Mouse (Mus musculus) lung, postnatal 4 days (tissue): ENCODE measurements at regions not wholly inside any gene's neighbourhood (a gene's known extent, or its start where the extent isn't known, plus 50 kb on each side); places are given as distances from the start of the nearest gene placed in this dataset.
A peak's percentile ranks its signal among the peaks of the same experiment; 100 is the strongest.

ENCODE experiments used
- DNase-seq, 2 experiments: peaks; one replicate each; pipeline ENCODE4 v3.0.0; 2021

DNA sequence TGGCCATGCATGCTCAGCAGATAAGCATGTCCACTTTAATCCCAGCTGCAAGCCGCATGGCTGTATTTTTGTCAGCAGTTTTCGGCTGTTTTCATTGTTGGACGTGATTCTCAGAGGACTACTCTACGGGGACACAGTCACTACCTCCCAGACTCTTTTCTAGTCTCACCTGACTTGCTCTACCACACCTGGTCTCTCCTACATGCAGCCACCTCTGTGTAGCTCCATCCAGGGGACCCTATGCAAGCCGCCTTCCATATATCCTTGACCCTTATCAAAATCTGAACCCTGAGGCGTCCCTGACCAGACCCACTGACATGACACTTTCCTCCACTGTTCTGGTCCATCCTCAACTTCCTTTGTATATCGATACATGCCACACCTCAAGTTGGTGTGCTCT, 402.2 kb downstream of the Efnb2 start:
- no peak for DNase-seq

DNA sequence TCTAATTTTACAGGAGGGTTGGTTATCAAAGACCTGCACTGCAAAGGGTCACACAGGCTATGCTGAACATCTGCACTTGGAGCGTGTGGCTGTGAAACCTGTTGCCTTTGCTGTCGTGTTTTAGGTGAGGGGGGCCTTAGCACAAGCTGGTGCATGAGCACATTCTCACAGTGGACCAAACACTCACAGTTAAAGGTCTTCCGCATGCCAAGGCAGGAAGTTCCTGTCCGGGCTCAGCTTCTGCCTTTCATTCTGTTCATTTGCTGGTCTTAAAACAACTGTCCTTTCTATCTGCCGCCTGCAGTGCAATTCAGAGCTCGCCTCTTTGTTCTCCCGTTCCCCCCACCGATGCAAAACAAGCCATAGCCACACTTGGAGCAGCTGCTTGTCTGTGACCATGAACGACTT, 402.8 kb downstream of the Efnb2 start:
- DNase-seq = peak in 1 of 2 experiments; percentile 21

DNA sequence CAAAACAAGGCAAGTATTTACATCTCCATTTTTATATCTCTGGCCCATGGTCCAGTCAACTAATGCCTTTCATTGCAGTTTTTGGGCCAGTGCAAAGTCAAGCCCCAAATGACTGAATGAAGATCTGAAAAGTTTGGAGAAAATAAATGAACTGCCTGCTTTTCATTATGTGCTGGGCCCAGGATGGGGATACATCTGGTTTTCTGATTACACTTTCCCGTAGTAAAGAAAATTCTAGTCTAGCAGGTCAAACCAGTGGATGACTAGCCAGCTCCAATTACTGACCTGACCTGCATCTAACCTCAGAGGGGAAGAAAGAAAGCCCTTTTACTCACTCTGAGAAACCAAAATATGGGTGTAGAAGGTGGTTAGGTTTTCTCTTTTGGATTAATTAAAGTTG, 404.7 kb downstream of the Efnb2 start:
- DNase-seq = no peak

DNA sequence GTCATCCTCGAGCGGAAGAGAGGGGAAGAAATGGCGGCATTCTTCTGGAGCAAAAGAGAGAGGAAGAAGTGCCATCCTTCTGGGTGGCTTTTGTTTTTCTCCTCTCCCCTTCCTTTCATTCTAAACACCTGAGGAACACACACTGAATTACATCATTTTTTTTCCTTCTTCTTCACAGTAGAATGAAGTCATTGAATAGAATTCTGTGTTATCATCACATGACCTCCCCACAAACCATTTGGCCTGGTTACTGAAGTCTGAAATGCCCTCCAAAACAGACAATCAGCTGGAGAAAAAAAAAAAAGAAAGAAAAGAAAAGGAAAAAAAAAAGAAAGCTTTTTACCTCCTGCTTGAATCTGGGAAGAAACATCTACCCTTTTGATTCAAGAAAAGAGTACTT, 406.6 kb downstream of the Efnb2 start:
- DNase-seq = no peak

DNA sequence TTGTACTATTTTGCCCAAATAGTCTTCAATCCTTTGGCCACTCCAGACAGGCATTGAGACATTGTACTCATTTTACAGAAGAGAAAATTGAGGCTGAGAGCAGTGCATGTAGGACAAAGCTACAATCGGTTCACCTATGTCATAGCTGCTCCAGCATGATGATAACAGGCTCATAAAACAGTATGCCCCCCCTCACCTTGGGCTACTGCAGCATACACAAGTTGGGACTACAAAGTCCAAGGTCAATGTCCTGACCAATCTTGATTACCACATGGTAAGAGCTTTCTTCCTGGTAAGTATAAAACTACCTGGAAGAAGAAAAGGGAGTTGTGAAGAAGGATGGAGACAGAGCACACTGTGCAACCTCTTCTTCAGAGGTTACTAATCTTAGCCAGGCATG, 416.4 kb downstream of the Efnb2 start:
- DNase-seq = no peak

DNA sequence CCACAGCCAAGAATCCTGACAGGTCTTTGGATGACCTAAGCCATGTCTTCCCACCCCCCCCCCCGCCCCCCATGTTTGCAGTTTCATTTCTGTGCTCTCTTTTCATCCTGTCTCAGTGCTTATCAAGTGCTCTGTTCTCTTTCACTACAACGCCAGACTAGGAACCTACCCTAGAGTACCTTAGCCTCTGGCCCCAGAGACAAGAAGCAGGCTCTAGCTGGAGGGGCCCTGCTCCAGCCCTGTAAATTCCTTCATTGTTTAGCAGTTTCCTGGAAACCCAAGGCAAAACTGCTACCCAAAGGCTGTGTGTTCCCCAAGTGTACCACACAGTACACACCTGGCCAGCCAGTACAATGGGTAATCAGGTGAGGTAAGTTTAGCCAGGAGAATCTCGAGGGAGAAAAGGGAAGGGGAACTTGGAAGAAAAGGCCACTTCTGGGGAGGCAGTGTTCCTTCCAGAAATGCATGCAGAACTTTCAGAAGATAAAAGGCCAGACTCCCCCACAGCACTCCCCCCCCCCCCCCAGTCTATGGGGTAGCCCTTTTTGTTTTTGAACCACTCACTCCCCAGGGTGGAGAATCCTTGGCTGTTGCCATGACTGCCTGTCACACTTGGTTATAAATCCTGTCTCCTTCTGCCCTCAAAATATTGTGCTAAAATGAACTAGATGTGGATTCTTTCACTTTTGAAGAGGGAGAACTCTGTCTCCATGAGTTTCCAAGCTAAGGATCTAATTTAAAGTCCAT, 419.1 kb downstream of the Efnb2 start:
- no peak for DNase-seq

DNA sequence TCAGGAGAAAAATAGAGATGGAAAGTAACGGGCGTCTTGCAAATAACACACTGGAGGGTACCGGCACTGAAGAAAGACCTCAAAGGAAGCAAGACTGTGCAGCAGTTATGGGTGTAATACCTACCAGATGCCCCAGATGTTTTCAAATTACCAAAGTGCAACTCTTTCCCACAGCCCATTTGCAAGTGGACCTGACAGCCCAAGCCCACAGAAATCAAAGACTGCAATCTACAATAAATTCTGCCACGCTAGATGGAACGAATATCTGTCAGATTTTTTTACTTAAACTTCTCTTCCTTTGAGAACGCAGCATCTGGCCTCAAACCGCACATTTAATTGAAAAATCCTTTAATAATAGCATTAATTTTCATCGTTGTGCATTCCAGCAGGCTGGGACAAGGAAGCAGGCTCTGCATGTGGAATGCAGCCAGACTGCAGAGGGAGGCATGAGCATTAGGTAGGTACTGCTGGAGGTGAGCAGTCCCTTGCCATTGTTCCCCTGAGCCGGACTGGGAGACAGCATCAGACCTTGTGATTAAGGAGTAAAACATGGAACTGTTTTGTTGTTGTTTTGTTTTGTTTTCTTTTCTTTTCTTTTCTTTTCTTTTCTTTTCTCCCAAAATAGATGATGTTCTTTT, 419.9 kb downstream of the Efnb2 start:
- DNase-seq = no peak

DNA sequence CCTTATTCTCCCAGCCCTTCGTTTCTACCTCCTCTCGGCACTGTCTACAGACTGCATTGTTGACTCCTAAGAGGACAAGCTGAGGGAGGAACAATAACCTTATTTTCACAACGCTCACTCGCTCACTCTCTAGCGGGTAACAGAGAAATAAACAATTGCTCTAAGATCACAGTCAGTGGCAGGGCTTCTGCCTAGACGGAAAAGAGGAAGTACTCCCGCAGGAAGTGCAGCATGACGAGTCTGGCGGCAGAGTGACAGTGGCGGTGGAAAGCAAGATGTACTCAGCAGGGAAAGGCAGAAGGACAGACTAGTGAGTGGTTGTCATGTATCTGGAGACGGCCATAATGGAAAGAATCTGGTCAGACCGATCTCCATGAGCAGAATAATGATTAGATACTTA, 421.6 kb downstream of the Efnb2 start:
- peak; percentile 34 to 44 for DNase-seq

DNA sequence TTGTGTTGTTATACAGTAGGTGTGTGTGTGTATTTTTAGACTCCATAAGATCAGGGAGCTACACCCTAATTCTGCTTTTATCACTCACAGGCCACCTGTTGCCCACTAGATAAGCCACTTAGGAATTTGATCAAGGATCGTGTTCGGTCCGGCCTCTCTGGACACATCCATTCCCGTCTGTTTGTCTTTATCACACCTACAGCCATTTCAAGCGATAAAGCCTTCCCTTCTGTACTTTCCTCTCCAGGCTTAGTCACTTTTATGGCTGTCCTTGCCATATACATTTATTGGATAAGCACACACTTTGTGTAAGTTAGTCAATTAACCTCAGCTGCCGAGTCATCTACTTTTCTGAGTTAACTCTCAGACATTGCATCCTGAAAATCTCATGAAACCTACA, 423.0 kb downstream of the Efnb2 start:
- no peak for DNase-seq

DNA sequence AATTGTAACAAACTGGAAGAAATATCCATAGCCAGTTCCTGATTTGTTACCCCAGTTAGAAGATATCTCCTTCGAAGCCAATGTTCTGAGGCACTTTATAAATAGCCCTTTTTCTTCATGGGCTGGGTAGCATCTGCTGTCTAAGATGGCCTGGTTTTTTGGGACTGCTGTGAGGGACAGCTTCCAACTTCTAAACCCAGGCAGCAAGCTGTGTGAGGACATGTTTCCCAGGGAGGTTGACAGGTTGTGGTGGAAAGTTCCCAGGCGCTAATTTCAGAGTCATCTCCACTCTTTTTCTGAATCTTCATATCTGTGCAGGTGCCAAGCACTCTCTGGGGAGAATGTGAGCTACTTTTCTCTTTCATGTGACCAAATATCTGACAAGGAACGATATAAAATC, 427.4 kb downstream of the Efnb2 start:
- DNase-seq = no peak

DNA sequence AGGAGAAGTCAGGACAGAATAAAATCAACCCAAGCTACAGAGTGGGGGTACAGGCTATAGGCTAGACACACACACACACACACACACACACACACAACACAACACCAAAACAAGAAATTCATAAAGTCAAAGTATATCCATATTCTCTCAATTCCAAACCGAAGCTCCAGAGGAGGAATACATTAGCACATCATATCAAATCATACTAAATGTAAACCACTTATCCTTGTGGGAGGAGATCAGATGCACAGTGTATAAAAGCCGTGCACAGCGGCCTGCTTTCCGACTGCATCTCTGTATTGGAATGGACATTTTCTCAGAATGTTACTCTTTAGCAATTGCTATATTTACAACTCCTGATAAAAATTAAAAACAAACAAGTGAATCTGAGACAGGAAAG, 427.9 kb downstream of the Efnb2 start:
- DNase-seq = no peak

DNA sequence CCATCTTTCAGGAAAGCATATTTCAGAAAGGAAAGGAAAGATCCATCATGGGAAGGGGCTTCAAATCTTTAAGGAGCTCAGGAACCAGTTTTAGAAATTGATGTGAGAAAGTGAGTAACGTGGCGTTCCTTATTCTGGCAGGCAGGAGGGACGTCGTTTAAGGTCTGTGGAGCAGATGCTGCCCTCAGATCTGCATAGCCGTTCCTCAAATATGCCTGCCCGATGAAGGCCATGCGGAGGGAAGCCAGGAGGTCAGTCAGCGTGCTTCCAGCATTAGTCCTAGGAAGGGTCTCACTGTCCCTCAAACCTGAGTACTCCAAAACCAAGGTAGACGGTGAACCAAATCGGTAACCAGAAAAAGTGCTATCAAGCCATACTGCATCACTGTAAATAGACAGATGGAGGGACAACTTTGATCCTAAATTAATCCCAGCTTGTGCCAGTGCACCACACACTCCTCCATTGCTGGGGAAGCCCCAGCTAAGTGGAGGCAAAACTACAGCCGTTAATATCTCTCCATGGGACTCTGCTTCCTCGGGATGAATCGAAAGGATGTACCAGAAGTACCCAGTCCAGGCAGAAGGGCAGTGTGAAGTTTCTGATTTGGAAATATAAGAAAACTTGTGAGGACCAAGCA, 428.9 kb downstream of the Efnb2 start:
- no peak for DNase-seq

DNA sequence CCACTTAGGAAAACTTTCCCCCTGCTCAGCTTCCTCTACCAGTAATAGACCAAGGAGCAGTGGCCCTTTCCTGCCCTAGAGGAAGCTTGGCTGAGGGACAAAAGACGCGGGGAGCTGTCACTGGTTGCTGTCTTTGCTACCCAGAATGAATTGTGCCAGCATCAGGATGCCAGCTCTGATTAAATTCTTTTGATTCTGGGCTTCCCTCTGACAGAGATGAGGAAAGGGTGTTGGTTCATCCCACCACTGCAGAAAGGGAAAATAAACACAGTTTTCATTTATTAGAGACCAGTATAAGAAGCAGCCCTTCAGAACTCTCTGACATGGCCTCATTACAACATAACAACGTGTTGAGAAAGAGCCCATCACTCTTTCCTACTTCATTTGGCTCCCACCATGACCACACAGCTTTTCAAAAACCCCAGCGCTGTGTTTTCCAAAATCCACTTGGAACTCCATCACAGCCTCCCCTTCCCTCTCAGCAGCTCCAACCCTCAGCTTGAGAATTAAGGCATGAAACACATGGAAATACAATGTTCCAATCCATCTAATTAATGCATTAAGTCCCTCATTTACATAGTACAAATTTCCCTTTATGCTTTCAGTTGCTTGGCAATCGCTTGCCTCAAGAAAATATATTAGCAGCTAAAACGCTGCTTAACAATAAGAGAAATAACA, 429.6 kb downstream of the Efnb2 start:
- DNase-seq = peak in 1 of 2 experiments; percentile 30

DNA sequence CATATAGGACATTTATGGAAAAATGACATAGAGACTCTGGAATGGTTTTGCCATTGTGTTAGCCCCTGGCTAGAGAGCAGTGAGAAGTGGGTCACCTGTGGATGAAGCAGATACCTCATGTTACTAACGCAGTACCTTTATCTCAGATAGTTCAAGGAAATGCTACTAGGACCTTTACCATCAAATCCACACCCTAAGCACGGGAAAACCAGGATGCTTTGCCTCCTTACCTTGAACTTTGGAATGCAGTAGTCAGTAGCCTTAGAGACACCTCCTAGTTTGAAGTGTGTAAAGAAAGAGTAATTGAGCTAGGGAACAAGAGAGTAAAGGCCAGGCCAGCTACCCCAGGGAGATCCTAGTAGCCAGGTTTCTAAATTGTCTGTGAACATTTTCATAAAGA, 435.0 kb downstream of the Efnb2 start:
- peak in 1 of 2 experiments; percentile 2 for DNase-seq

DNA sequence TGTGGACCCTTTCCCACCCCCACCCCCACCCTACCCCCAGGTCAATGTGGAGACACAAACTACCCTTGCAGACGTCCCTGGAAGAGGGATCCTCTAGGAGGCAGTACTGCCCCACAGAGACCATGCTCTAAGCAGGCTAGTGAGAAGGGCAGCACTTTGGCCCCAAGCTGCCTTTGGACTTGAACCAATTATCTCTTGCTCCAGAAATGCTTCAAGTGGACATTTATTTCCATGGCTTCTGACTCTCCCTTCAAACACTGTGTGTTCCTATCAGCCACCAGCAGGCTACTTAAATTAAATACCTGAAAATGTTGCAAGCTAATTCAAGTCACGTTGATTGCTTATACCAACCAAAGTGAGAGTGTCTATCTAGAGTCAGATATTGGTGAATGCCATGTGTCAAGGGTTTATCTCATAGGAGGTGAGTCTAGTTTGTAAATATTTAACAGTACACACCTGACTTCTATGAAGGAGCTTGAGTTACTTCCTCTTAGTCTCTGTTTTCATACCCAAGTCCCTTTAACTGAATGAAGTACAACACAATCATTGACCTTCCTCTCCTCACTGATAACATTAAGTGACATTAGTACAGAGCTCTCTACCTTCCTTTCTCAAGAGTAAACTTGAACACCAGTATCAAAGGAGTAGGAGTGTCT, 435.7 kb downstream of the Efnb2 start:
- peak; percentile 22 to 31 for DNase-seq

DNA sequence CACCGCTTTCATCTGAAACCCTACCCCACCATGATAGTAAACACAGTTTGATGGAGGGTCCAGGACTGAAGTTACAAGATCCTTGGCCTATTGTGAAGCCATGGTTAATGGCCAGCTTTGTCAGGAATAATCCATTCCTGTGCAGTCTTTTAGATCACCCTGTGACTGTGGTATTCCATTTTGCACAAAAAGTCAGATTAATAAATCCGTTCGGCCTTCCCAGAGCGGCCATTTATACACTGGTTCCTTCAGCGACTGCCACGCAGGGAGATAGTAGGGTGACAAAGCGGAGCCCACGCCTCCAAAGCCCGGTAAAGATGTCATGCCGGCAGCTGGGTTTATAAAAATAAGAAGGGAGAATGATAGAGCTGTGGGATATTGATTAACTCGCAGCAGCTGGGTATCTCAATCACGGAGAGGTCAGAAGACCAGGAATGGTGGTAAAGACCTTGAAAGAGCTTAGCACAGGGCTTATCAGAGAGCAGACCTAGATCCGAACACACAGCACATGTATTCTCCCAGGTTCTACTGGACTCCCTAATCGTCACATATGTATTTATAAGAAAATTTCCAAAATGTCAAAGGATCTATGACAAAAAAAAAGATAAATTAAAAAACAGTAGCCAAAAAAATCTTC, 440.5 kb downstream of the Efnb2 start:
- DNase-seq = no peak

DNA sequence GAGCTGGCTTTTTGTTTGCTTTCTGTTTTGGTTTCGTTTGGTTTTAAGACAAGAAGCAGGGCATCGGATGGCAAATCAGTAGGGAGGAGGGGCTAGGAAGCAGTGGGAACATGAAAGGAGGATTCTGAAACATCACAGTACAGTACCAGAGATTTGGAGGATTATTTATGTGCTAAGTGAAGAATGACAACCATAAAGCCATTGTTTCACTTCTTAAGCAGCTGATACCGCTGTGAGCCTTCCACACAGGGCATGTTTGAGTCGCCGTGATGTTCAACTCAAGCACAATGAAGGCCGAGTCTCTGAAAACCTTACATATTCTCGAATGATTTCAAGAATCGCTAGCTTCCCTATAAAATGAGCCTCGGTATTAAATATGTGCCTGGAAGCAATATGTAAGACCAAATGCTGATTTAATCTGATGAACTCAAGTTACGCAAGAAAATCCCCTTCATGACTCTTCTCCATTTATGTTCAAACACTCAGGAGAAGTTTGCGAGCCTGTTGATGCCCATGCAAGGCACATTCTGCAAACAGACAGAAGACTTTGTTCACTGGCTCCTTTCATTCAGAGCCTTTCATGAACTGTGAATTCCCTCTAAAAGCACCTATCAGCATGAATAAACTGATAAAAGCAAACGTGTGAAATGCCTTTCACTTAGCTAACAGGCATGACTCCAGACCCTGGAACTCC, 441.2 kb downstream of the Efnb2 start:
- no peak for DNase-seq

DNA sequence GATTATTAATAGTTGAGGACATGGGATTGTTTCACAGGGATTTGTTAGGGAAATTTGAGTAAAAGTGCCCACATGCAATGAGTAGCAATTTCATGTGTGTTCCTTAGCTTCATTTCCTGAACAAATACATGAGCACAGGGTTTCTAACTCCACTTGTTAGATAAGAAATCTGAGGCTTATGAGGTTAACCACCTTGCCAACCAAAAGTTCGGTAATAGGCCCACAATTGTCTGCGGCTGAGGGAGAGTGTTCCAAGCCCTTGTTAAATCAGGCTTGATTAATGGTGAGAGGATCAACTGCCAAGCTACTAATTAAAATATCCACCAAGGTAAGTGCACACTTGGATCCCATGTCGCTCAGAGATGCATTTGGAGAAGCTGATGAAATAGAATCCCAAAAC, 468.0 kb downstream of the Efnb2 start:
- DNase-seq = no peak

DNA sequence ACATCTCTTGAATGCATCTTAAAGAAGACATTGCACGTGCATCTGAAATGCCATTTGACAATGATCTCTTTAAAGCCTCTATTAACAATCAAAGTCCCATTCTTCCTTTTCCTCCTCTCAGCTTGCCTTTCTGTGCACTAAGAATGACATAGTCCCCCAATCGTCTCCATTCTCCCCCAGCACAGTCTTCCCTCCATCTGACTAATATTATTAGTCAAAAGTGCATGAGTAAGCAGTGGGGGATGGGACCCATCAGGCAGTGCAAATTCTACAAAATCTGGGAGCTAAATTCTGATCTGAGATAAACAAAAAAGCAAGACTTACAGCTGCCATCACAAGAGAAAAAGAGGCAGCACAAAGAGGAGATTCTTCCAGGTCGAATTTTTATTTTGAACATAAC, 475.0 kb downstream of the Efnb2 start:
- DNase-seq = no peak

DNA sequence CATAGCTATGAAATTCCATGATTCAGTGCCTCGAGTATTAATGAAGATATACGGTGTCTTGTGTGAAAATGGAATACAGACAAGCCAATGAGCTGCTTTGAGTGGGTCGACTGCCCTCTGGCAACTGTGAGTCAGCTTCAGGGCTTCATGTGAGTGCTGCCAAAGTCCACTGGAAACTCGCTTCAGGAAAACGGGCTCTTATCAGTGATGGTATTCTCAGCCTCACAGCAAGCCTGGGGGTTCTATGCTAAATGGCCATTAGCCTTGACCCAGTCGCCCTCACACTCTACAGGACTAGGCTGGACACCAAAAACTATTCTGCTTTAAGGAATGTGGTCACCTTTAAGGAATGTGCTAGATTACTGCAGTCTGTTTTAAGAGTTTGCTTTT, 477.8 kb downstream of the Efnb2 start:
- no peak for DNase-seq

DNA sequence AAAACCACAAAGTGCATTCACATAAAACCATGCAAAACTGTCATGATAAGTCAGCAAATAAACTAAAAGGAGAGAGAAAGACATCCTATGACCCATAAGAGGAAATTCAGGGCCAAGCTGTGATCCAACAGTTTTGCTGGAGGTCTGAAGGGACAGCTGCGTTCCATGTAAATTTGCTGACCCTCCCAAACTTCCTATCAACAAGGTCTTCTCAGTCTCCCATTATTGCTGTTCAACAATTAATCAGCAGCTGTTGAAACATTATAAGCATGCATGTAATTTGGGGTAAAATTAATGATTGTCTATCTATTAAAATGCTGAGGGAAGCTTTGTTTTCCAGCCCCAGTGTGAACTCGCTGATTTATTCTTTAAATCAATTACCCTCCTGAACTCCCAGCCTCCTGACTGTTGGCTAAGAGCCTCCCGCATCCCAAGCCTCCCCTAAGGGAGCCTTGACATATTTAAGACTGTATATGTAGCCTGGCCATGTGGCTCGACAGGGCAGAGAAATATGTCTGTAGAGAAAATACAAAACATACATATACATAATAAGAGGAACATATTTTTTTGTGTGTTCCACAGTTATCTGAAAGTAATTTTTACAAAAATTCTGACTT, 478.3 kb downstream of the Efnb2 start:
- no peak for DNase-seq

DNA sequence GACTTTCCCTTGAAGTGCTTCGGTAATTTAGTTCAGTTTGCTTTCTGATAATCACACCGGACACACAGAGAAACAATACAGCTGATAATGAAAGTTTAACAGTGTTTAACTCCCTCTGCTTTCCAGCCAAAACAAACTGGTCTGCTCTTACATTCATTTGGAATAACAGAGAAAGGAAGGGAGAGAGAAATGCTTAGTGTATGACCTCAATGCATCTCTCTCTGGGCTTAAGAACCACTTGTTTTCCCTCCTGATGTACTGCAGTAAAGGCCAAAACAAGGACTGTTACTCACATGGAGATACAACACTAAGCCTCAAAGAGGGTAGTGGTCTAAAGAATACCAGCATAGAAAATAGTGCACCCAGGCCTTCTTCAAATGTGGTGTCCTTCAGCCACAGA, 478.9 kb downstream of the Efnb2 start:
- no peak for DNase-seq
